Mouse (Mus musculus): ENCODE data around the gene Mafk. TPM values are rescaled to one million over a fixed set of nuclear protein-coding genes. Genes with fewer than 3 reads are reported as not detected.

Mafk gene
- polyA plus RNA-seq, 1 experiment = 7.3 TPM

DNA sequence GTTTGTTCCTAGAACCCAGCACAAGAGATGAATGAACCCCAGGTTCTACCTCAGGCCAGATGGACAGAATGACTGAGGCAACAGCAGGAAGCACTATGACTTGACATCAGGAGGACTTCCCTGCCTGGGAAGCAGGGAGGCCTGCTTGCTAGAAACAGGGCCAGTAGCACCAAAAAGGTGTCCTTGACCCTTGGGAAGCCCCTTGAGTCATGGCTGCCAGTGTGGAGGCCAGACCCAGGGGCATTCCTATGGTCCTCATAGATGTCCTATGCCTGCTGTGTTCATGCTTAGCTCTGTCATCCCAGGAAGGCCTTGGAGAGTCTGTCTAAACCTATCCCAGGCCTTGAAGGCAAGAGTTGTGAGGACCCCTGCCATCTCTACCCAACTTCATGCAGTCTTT, 25.1 kb downstream of the Mafk start:
- no peak for DNase-seq (ENCODE audit: extremely low spot score in 1 of 2, low spot score in 1 of 2)

DNA sequence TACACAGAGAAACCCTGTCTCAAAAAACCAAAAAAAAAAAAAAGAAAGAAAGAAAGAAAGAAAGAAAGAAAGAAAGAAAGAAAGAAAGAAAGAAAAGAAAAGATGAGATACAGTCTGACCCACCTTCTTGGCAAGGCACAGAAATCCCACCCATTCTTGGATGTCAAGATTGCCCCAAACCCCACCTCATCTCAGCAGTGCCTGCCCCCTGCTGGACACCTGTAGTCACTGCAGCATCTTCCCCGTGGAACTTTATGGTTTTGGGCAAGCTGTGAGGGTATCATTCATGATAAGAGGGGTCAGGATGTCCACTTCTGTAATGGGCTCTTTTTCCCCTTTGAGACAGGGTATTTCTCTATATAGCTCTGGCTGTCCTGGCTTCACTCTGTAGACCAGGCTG, 26.0 kb downstream of the Mafk start:
- DNase-seq (ENCODE audit: extremely low spot score in 1 of 2, low spot score in 1 of 2) = no peak

DNA sequence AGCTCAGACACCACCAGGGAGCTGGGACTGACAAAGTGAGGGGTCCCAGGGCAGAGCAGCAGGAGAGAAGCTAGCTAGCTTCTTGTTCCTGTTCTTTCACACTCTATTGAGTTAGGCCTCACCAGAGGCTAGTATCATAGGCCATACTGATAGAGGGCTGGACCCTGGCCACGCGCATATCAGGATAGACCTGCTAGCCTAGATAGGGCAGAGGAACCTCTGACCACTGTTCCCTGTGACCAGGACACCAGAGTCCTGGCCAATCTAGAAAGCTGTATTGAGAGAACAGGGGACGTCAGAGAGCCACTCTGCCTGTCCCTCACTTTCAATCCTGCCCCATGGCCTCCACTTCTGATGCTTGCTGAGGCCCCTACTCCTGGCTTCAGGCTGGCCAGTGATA, 26.7 kb downstream of the Mafk start:
- no peak for DNase-seq (ENCODE audit: extremely low spot score in 1 of 2, low spot score in 1 of 2)

DNA sequence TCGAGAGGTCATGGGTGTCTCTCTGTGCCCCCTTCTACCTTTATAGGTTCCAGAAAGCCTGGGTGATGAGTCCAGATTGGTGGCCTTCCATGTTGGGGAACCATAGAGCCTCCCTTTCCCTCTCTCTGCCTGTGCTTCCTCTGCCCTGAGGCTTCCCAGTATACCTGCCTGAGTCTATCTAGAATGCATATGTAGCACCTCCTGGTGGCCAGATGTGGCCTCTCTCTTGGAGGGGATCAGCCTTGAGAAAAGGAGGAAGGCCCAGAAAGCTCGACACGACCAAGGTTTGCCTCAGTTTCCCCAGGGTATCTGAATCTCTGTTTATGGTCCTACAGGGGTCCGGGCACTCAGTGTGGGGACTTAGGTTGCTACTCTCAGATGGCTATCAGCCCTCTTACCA, 27.5 kb downstream of the Mafk start:
- DNase-seq (ENCODE audit: extremely low spot score in 1 of 2, low spot score in 1 of 2) = peak in 1 of 2 experiments; percentile 59

GRCm38 (mm10) chr5:139819538-139820181, 28.3 kb downstream of the Mafk start, which contains the start of gene Tmem184a:
TSS of gene Tmem184a (minus strand) at chr5:139819917.
- DNase-seq (ENCODE audit: extremely low spot score in 1 of 2, low spot score in 1 of 2) = no peak

DNA sequence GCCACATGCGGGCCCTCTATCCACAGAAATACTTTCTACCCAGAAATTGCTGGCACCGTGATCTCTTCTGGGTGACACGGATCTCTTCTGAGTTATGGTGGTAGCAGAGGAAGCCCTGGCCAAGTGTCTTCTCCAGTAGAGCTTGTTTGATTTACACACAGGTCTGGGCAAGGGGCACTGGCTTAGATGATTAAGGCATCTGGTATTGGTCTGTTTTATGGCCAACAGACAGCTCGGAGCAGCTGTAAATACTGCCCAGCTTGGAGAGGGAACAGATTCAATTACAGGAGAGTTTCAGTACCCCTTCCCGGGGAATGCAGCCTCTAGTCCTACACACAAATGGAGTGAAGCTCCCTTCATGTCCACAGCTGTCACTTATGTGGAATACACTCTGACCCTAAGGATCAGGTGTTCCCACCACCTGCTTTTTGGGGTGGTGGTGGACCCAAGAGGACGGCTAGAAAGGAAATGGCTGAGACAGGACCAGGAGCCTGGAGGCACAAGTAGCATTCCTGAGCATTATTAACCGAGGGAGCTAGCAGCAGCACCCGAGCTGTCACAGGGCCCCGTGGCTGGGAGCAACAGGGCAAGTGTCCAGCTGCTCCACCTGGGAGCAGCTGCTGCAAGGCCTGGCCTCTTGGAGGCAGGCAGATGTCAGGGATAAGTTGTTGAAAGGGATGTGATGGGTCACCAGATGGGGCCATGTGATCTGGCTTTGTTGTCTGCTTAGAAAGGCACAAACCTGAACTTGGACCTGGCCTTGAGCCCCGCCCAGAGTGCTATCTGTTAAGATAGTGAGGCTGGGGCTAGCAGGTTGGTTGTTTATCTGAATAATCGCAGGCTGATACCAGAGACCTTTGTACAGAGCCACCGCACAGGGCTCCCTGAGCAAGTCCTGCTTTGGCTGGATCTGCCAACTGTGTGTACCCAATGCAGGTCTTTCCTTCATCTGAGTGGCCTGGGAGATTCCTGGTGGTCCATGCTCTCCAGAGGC, 30.4 kb downstream of the Mafk start:
- DNase-seq (ENCODE audit: extremely low spot score in 1 of 2, low spot score in 1 of 2) = no peak

- DNase-seq (ENCODE audit: extremely low spot score in 1 of 2, low spot score in 1 of 2) = no peak
Measured at GRCm38 (mm10) chr5:139824531-139824930, 33.2 kb downstream of the Mafk start.

DNA sequence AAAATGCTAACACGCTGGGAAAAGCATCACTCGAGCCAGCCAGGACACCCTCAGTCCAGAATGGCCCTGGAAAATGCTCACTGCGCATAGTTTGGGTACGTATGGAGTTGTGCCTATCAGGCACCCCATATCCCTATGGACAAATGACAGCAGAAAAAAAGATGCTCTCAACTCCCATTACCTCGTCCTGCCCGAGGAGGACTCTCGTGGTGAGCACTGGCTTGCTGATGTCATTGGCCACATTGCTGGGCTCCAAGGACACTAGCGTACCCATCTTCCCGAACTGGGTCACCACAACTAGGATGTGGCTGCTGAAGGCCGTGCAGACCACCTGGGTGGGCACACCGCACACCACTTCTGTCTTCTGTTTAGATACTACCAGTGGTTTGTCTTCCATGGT, 34.6 kb downstream of the Mafk start:
- DNase-seq (ENCODE audit: extremely low spot score in 1 of 2, low spot score in 1 of 2) = no peak

DNA sequence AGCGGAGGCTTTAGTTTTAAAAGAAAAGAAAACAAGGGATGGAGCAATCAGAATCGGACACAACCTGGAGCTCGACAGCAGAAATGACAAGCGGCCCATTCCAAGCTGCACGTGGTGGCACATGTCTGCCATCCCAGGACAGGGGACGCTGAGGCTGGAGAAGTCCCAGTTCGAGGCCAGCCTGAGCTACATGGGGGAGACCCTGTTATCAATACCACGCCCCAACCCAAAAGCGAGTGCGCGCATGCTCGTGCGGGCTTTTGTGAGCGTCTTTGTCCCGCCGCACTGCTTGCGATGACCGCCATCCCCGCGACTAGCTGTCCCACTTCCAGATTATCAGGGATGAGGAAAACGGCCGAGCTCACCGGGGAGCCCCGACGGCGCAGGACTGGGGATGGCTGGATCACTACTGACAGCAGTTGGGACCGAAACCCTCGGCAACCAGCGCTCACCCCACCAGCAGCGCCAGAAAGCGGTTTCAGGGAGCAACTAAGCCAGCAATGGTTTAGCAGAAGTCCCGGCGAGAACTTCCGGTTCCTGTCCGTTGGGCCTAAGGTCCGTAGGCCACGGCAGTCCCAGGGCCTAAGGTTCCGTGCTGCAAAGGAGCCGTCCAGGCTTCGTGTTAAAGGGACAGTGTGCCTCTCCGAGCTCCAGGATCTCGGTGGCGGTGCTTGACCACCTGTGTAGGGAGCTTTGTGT, 35.2 kb downstream of the Mafk start, which contains the start of the genes Gm26938 and Psmg3:
Gm26938 (minus strand) TSS at position 51 of the 699 bp plus-strand sequence.
Psmg3 (minus strand) TSS at position 529 of the 699 bp plus-strand sequence.
- peak; percentile 69 to 94 for DNase-seq (ENCODE audit: extremely low spot score in 1 of 2, low spot score in 1 of 2)

GRCm38 (mm10) chr5:139827593-139827992, 36.3 kb downstream of the Mafk start:
- no peak for DNase-seq (ENCODE audit: extremely low spot score in 1 of 2, low spot score in 1 of 2)

- DNase-seq (ENCODE audit: extremely low spot score in 1 of 2, low spot score in 1 of 2) = peak; percentile 46 to 67
Measured at GRCm38 (mm10) chr5:139829384-139829783, 38.1 kb downstream of the Mafk start.

GRCm38 (mm10) chr5:139830734-139831133, 39.4 kb downstream of the Mafk start:
- no peak for DNase-seq (ENCODE audit: extremely low spot score in 1 of 2, low spot score in 1 of 2)

- DNase-seq (ENCODE audit: extremely low spot score in 1 of 2, low spot score in 1 of 2) = no peak
Measured at GRCm38 (mm10) chr5:139832125-139832524, 40.8 kb downstream of the Mafk start.

- peak in 1 of 2 experiments; percentile 23 for DNase-seq (ENCODE audit: extremely low spot score in 1 of 2, low spot score in 1 of 2)
Measured at GRCm38 (mm10) chr5:139835706-139836105, 44.4 kb downstream of the Mafk start.

DNA sequence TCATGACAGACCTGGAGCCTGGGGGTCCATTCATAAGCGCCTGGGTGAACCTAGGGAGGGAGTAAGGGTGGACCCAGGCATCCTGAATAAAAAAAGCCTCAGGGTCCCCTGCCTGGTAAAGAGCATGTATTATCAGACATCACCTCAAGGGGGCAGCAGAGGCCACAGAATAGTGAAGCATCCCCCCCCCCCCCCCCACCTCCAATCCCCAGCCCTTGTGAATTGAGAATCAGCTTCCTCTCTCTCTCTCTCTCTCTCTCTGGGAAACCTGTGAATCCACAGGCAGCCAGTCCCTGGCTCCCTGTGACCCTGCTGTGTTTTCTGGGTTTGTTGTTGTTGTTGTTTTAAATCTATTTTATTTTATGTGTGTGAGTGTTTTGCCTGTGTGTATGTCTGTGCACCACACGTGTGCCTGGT, 47.2 kb downstream of the Mafk start:
- DNase-seq (ENCODE audit: extremely low spot score in 1 of 2, low spot score in 1 of 2) = peak in 1 of 2 experiments; percentile 79

- DNase-seq (ENCODE audit: extremely low spot score in 1 of 2, low spot score in 1 of 2) = no peak
Measured at GRCm38 (mm10) chr5:139839142-139839541, 47.8 kb downstream of the Mafk start.

GRCm38 (mm10) chr5:139849626-139850320, 58.5 kb downstream of the Mafk start:
- DNase-seq (ENCODE audit: extremely low spot score in 1 of 2, low spot score in 1 of 2) = no peak

Data from frontal cortex, adult 2 months (tissue).